Mouse (Mus musculus) erythroblast, embryonic 14.5 days (primary cell): ENCODE measurements around the gene Rrp9.

Source experiments
- GATA1 ChIP-seq: IDR thresholded peaks from 2 replicates; pipeline ENCODE4 v1.6.1; 2012; ENCODE audit warnings: low read length, inconsistent platforms, mixed read lengths
- TAL1 ChIP-seq: IDR thresholded peaks from 3 replicates; pipeline ENCODE4 v1.6.1; 2012; ENCODE audit warnings: low read length, inconsistent platforms, mixed read lengths

DNA sequence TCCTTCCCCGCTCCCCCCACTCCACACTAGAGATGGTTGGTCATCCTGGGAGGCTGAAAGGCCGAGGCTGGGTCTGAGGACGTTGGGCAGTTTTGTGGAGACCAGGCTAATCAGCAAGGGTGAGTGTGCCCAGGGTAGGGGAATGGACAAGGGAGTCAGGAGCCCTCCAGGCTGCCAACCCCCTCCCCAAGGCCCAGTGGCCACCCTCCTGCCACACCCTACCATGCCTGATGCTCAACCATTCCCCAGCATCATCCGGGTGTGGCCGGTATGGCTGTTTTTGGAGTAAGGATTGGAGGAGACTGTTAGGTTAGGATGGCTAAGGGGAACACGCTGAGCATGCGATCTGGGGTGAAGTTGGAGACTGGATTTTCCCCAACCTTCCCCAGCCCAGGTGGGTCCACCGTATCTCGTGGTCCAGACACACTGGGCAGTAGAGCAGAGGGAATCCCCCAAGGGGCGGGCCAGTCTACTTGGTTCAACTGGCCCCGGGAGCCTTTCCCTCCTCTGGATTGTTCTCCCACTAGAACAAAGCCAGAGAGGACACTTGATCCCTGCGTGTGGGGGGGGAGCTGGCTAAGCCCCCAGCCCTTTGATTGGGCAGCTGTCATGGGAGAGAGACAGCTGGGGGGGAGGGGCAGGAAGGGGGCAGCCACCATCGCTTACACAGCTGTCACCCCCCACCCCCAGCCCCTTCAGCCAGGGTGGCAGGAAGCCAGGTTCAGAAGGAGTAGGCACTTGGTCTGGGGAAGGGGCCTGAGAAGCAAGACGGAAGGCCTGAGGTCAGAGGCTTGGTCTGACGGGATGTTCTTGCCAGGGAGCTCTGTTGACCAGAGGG lies 19.2 kb upstream of the Rrp9 start:
- TF ChIP-seq TAL1: no peak
- TF ChIP-seq GATA1: no peak
